Mouse (Mus musculus) lung, postnatal 0 days (tissue): ENCODE measurements around the gene Gm10073.

Experiments used
- CTCF ChIP-seq: IDR thresholded peaks from 2 replicates; pipeline ENCODE4 v1.5.1; 2016; ENCODE audit warnings: antibody characterized with exemption, mild to moderate bottlenecking
- EP300 ChIP-seq: IDR thresholded peaks from 2 replicates; pipeline ENCODE4 v1.6.1; 2016; ENCODE audit warnings: antibody characterized with exemption, mild to moderate bottlenecking, control low read depth

- no peak for TF ChIP-seq CTCF
- TF ChIP-seq EP300: no peak
Observed at GRCm38 (mm10) chr8:106586896-106587295, 13.6 kb upstream of the Gm10073 start.
